In the genomic region with DNA sequence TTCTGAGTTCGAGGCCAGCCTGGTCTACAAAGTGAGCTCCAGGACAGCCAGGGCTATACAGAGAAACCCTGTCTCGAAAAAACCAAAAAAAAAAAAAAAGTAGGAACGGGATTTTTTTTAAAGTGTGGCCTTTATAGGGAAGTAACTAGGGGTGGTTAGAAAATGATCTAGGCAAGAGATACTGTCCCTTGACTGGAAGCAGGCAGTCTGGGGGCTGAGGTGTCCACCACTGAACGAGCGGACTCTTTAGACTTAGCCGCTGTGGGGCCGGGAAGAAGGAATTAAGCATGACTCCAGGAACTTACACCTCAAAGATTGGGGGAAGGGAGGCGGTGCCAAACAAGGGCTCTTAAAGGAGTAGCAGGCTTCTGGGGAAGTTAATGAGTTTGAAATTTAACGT, we compare ENCODE assay signal across 25 mouse cellular contexts. TPM values are rescaled to one million over a fixed set of nuclear protein-coding genes. Genes with fewer than 3 reads are reported as not detected.
DNase-seq lines count a peak whose midpoint lies in the region; ATAC-seq and TF ChIP-seq lines count a peak whose summit lies in the region.
"Had no signal": no experiment of that assay in that cellular context is flagged by ENCODE, and none has a peak within 500 bp of the region (broad histone marks: within the 10 kb centered on the region; RNA-seq: fewer than 3 reads in every experiment).

No protein-coding gene starts in this region.

- peak overlapping the region; percentile 99 for H3K27ac ChIP-seq in MEL (ENCODE audit: control insufficient read depth, low read depth, low read length)
- no peak overlapping the region for H3K27ac ChIP-seq in heart, embryonic 12.5 days (ENCODE audit: poor library complexity, severe bottlenecking)
- H3K27ac ChIP-seq: embryonic facial prominence, embryonic 10.5 days; embryonic facial prominence, embryonic 12.5 days; forebrain, embryonic 13.5 days; forebrain, embryonic 15.5 days had no signal

- DNase-seq in MEL (ENCODE audit: low read depth, low spot score): peak; percentile 76
- no peak for DNase-seq in cerebellum, adult 9-10 months
- no peak for DNase-seq in urinary bladder, adult 18-20 months (ENCODE audit: low spot score in 2 of 2)
- DNase-seq: adrenal gland, adult 8-10 months; adrenal gland, postnatal 14 days; adrenal gland, postnatal 36 days; cerebellum, adult 11-12 months; cerebellum, adult 2 months; cerebellum, adult 9-11 months; cerebellum, postnatal 14 days; cerebellum, postnatal 36 days; forebrain, postnatal 0 days had no signal

- H3K4me1 ChIP-seq in MEL (ENCODE audit: control insufficient read depth in 1 of 2, insufficient read depth in 2 of 2, low read length in 2 of 2): peaks cover 38 to 54% of the 10 kb centered on the region in 2 experiments
- peaks cover 28% of the 10 kb centered on the region for H3K4me1 ChIP-seq in heart, embryonic 12.5 days (replicated peaks)
- H3K4me1 ChIP-seq: embryonic facial prominence, embryonic 12.5 days; forebrain, embryonic 13.5 days; forebrain, embryonic 15.5 days had no signal

- peak overlapping the region; percentile 51 for H3K9ac ChIP-seq in MEL (ENCODE audit: control insufficient read depth, low read depth, low read length, poor library complexity, severe bottlenecking)
- no peak overlapping the region for H3K9ac ChIP-seq in heart, embryonic 12.5 days
- H3K9ac ChIP-seq: embryonic facial prominence, embryonic 12.5 days; forebrain, embryonic 13.5 days; forebrain, embryonic 15.5 days; forebrain, postnatal 0 days had no signal

- no peak; a peak in 1 of 4 replicates for TF ChIP-seq POLR2A in MEL (IDR thresholded peaks at IDR 0.05; ENCODE audit: control insufficient read depth in 1 of 2, insufficient read depth in 1 of 2, low read depth in 1 of 2, low read length in 2 of 2, poor library complexity in 1 of 2)

- no peak for TF ChIP-seq CTCF in MEL (IDR thresholded peaks at IDR 0.05 in 2 of 3, conservative IDR thresholded peaks at IDR 0.05 in 1 of 3; ENCODE audit: control insufficient read depth in 1 of 3, insufficient read depth in 1 of 3, low read depth in 2 of 3, low read length in 3 of 3, poor library complexity in 1 of 3, severe bottlenecking in 1 of 3)

- no peaks in the 10 kb centered on the region for H3K27me3 ChIP-seq in MEL (ENCODE audit: control insufficient read depth in 1 of 2, insufficient read depth in 2 of 2, low read length in 2 of 2)
- no peaks in the 10 kb centered on the region for H3K27me3 ChIP-seq in heart, embryonic 12.5 days (replicated peaks)
- H3K27me3 ChIP-seq: embryonic facial prominence, embryonic 12.5 days; forebrain, embryonic 13.5 days; forebrain, embryonic 15.5 days; Patski had no signal

- ATAC-seq in common myeloid progenitor, adult 5-6 weeks (replicated peaks; ENCODE audit: low read depth, poor library complexity, severe bottlenecking): 0 out of 2 replicates have a peak, but pooled peaks have one; percentile 38
- no peak for ATAC-seq in heart, embryonic 12.5 days (ENCODE audit: insufficient number of reproducible peaks, low FRiP score)
- ATAC-seq: activated CD4-positive, CD25-positive, alpha-beta regulatory T cell, adult 4 months; forebrain, embryonic 13.5 days; forebrain, embryonic 15.5 days; forebrain, postnatal 0 days; Patski had no signal

- H3K79me2 ChIP-seq in MEL (ENCODE audit: control insufficient read depth, insufficient read depth, low read length, poor library complexity): no peaks in the 10 kb centered on the region

- WGBS in heart, embryonic 12.5 days: 74% methylated on average over 9 of the region's 9 CpGs

- peak in 1 of 2 experiments; percentile 32; a peak in 2 of 4 replicates for TF ChIP-seq EP300 in MEL (IDR thresholded peaks at IDR 0.05; ENCODE audit: low read depth in 1 of 2, low read length in 2 of 2)

- no peaks in the 10 kb centered on the region for H3K9me3 ChIP-seq in MEL (replicated peaks; ENCODE audit: insufficient read depth, low read length)
- no peaks in the 10 kb centered on the region for H3K9me3 ChIP-seq in heart, embryonic 12.5 days (replicated peaks)
- H3K9me3 ChIP-seq: embryonic facial prominence, embryonic 10.5 days; embryonic facial prominence, embryonic 12.5 days; forebrain, embryonic 13.5 days; forebrain, embryonic 15.5 days had no signal

- TF ChIP-seq RAD21 in MEL (IDR thresholded peaks at IDR 0.05; ENCODE audit: low read depth, low read length): no peak

- peaks cover 3 to 49% of the 10 kb centered on the region in 2 experiments for H3K36me3 ChIP-seq in MEL (ENCODE audit: control insufficient read depth in 1 of 2, insufficient read depth in 2 of 2, low read length in 2 of 2)
- peaks cover 62% of the 10 kb centered on the region for H3K36me3 ChIP-seq in heart, embryonic 12.5 days

- no peak overlapping the region for H3K4me2 ChIP-seq in heart, embryonic 12.5 days
- H3K4me2 ChIP-seq: embryonic facial prominence, embryonic 12.5 days; forebrain, embryonic 13.5 days; forebrain, embryonic 15.5 days had no signal

- H3K4me3 ChIP-seq in MEL (ENCODE audit: control insufficient read depth in 1 of 2, insufficient read depth in 1 of 2, low read depth in 2 of 2, low read length in 2 of 2): no peak overlapping the region
- no peak overlapping the region for H3K4me3 ChIP-seq in heart, embryonic 12.5 days
- H3K4me3 ChIP-seq: embryonic facial prominence, embryonic 10.5 days; embryonic facial prominence, embryonic 12.5 days; forebrain, embryonic 13.5 days; forebrain, embryonic 15.5 days had no signal

TF ChIP-seq in MEL, 35 proteins besides CTCF, POLR2A, EP300 and RAD21:
- TF ChIP-seq POLR2AphosphoS5 (IDR thresholded peaks at IDR 0.05; ENCODE audit: borderline replicate concordance, low read depth, low read length) (no peak), KAT2A (conservative IDR thresholded peaks at IDR 0.05; ENCODE audit: low read depth, low read length) (no peak), ZNF384 (IDR thresholded peaks at IDR 0.05; ENCODE audit: low read depth, low read length) (peak; percentile 94), MXI1 (IDR thresholded peaks at IDR 0.05; ENCODE audit: low read depth, low read length) (no peak), RCOR1 (IDR thresholded peaks at IDR 0.05; ENCODE audit: low read depth, low read length) (no peak), MEF2A (IDR thresholded peaks at IDR 0.05; ENCODE audit: extremely low read depth, insufficient replicate concordance, low read depth, low read length, poor library complexity, severe bottlenecking) (no peak), MYC (IDR thresholded peaks at IDR 0.05; ENCODE audit: low read depth, low read length) (0 out of 2 replicates have a peak, but pooled peaks have one; percentile 39), MAZ (IDR thresholded peaks at IDR 0.05; ENCODE audit: low read depth, low read length) (no peak), MAFK (IDR thresholded peaks at IDR 0.05; ENCODE audit: borderline replicate concordance, low read depth, low read length) (no peak), USF1 (IDR thresholded peaks at IDR 0.05; ENCODE audit: low read depth, low read length) (no peak), ZKSCAN1 (IDR thresholded peaks at IDR 0.05; ENCODE audit: low read depth, low read length) (no peak), TAL1 (IDR thresholded peaks at IDR 0.05; ENCODE audit: low read length) (no peak), GABPA (IDR thresholded peaks at IDR 0.05; ENCODE audit: low read depth, low read length) (no peak), MAX (IDR thresholded peaks at IDR 0.05; ENCODE audit: low read length) (no peak), GATA1 (IDR thresholded peaks at IDR 0.05; ENCODE audit: low read depth, low read length) (peak; percentile 80), SIN3A (IDR thresholded peaks at IDR 0.05; ENCODE audit: low read length) (no peak), TCF12 (IDR thresholded peaks at IDR 0.05; ENCODE audit: low read depth, low read length) (no peak), TBP (IDR thresholded peaks at IDR 0.05; ENCODE audit: low read depth, low read length) (no peak)

RNA-seq across cellular contexts. Expression of a gene that starts 10.2 kb away (rescaled TPM):
- total RNA-seq in MEL (2012; rRNA removed): 1.8 and 4.0 TPM in 2 replicates
- 10 to 100 TPM in 1 of 2 experiments, not detected in 1; 16.1 TPM for polyA plus RNA-seq in MEL (2012; ENCODE audit: insufficient read depth in 1 of 2, insufficient read length in 2 of 2, low read depth in 1 of 2, low replicate concordance in 2 of 2, missing spikeins in 1 of 2)
- not detected in 2 replicates for total RNA-seq in common myeloid progenitor, adult 5-6 weeks (2017)
- 8.2 and 24.9 TPM in 2 replicates for polyA plus RNA-seq in heart, embryonic 12.5 days (2016; fragmentation: Nextera tagmentation; extraction: Ambion mirVana)
- polyA plus RNA-seq: activated CD4-positive, CD25-positive, alpha-beta regulatory T cell, adult 4 months; C2C12; Patski had no signal

RNA-seq across cellular contexts. Expression of a gene that starts 17.3 kb away (rescaled TPM):
- total RNA-seq in MEL (2012; rRNA removed): not detected in 2 replicates
- not detected for polyA plus RNA-seq in MEL (2012; ENCODE audit: insufficient read depth in 1 of 2, insufficient read length in 2 of 2, low read depth in 1 of 2, low replicate concordance in 2 of 2, missing spikeins in 1 of 2)
- total RNA-seq in common myeloid progenitor, adult 5-6 weeks (2017): not detected in 2 replicates
- not detected in 2 replicates for polyA plus RNA-seq in heart, embryonic 12.5 days (2016; fragmentation: Nextera tagmentation; extraction: Ambion mirVana)
- total RNA-seq: ES-E14; forebrain, postnatal 0 days had no signal
- polyA plus RNA-seq: activated CD4-positive, CD25-positive, alpha-beta regulatory T cell, adult 4 months; C2C12; embryonic facial prominence, embryonic 10.5 days; embryonic facial prominence, embryonic 12.5 days; embryonic facial prominence, embryonic 14.5 days; forebrain, embryonic 11.5 days; forebrain, embryonic 13.5 days; forebrain, embryonic 15.5 days; Patski had no signal

RNA-seq across cellular contexts. Expression of a gene that starts 22.3 kb away (rescaled TPM):
- not detected in 2 replicates for total RNA-seq in MEL (2012; rRNA removed)
- polyA plus RNA-seq in MEL (2012; ENCODE audit: insufficient read depth in 1 of 2, insufficient read length in 2 of 2, low read depth in 1 of 2, low replicate concordance in 2 of 2, missing spikeins in 1 of 2): not detected
- total RNA-seq in common myeloid progenitor, adult 5-6 weeks (2017): not detected in 2 replicates
- polyA plus RNA-seq in heart, embryonic 12.5 days (2016; fragmentation: Nextera tagmentation; extraction: Ambion mirVana): 0.74 and 1.3 TPM in 2 replicates
- total RNA-seq: ES-E14; forebrain, postnatal 0 days had no signal
- polyA plus RNA-seq: activated CD4-positive, CD25-positive, alpha-beta regulatory T cell, adult 4 months; C2C12; embryonic facial prominence, embryonic 10.5 days; embryonic facial prominence, embryonic 12.5 days; forebrain, embryonic 11.5 days; forebrain, embryonic 15.5 days; forebrain, postnatal 0 days; Patski had no signal

RNA-seq across cellular contexts. Expression of a gene that starts 50.3 kb away (rescaled TPM):
- not detected in 2 replicates for total RNA-seq in MEL (2012; rRNA removed)
- under 1 TPM in 1 of 2 experiments, not detected in 1; 0.04 TPM for polyA plus RNA-seq in MEL (2012; ENCODE audit: insufficient read depth in 1 of 2, insufficient read length in 2 of 2, low read depth in 1 of 2, low replicate concordance in 2 of 2, missing spikeins in 1 of 2)
- not detected in 2 replicates for total RNA-seq in common myeloid progenitor, adult 5-6 weeks (2017)
- polyA plus RNA-seq in heart, embryonic 12.5 days (2016; fragmentation: Nextera tagmentation; extraction: Ambion mirVana): not detected in 2 replicates
- total RNA-seq: forebrain, postnatal 0 days had no signal
- polyA plus RNA-seq: activated CD4-positive, CD25-positive, alpha-beta regulatory T cell, adult 4 months; C2C12; cerebellum, adult 2 months; cortical plate, adult 2 months; embryonic facial prominence, embryonic 10.5 days; embryonic facial prominence, embryonic 12.5 days; embryonic facial prominence, embryonic 14.5 days; forebrain, embryonic 11.5 days; forebrain, embryonic 13.5 days; forebrain, embryonic 15.5 days; forebrain, postnatal 0 days; Patski had no signal

RNA-seq across cellular contexts. Expression of a gene that starts 54.7 kb away (rescaled TPM):
- 87.0 and 99.7 TPM in 2 replicates for total RNA-seq in MEL (2012; rRNA removed)
- polyA plus RNA-seq in MEL (2012; ENCODE audit: insufficient read depth in 1 of 2, insufficient read length in 2 of 2, low read depth in 1 of 2, low replicate concordance in 2 of 2, missing spikeins in 1 of 2): 100 to 1,000 TPM in 1 of 2 experiments, not detected in 1; 171 TPM
- total RNA-seq in common myeloid progenitor, adult 5-6 weeks (2017): 50.0 and 51.2 TPM in 2 replicates
- 34.1 and 36.8 TPM in 2 replicates for polyA plus RNA-seq in heart, embryonic 12.5 days (2016; fragmentation: Nextera tagmentation; extraction: Ambion mirVana)
